Mouse (Mus musculus): ENCODE measurements at regions not wholly inside any gene's neighbourhood (a gene's known extent, or its start where the extent isn't known, plus 50 kb on each side); places are given as distances from the start of the nearest gene placed in this dataset.

DNA sequence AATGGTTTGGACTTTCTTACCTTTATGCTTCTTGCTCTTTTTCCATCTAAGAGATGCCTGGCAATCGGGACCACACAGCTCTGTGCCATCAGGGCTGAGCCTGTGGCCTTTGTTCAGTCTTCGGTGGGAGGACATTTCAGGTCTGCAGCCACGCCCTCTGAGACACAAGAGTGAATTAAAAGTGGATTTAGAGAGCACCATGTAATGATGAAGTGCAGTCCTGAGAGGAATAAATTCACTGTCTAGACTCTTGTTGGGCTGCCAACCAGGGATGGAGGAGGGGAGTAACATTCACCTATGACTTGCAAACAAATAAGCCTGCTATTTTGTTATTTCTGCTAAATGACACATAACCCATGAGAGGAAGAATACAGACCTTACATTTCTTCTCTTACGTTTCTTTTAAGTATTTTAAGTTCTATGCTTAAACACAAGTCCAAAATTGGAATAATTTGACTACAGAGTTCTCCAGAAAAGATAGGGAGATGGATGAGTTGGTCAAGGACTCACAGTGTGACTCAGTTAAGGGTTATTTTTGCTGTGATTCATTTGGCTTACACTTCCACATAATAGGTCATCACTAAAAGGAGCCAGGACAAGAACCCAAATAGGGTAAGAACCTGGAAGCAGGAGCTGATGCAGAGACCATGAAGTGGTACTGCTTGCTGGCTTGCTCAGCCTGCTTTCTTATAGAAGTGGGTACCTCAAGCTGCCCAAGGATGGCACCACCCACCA, 484.3 kb downstream of the Nuf2 start:
- no peak overlapping the region for H3K4me2 ChIP-seq
- H3K4me1 ChIP-seq (replicated peaks), result no peaks in the 10 kb centered on the region
- H3K9me3 ChIP-seq (replicated peaks), result no peaks in the 10 kb centered on the region
- WGBS, result 69% methylated on average over 4 of the region's 4 CpGs
- H3K27ac ChIP-seq, result no peak overlapping the region
- H3K36me3 ChIP-seq, result no peaks in the 10 kb centered on the region
- no peak overlapping the region for H3K9ac ChIP-seq
- no peak overlapping the region for H3K4me3 ChIP-seq
- no peaks in the 10 kb centered on the region for H3K27me3 ChIP-seq
- ATAC-seq (replicated peaks; ENCODE audit: insufficient number of reproducible peaks, insufficient read depth, low FRiP score, low read depth), result no peak

DNA sequence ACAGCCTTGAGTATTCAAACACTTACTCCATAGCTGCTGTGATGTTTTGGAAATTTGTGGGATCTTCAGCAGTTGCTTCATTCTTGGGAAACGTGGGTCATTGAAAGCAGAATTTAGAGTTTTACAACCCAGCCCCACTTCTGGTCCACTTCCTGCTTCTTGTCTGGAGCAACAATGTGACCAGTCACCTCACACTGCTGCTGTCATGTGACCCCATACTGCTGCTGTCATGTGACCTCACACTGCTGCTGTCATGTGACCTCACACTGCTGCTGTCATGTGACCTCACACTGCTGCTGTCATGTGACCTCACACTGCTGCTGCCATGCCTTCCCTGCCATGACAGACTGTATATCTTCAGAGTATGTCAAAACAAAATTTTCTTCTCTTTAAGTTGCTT, 497.7 kb downstream of the Nuf2 start:
- H3K9me3 ChIP-seq (replicated peaks), result no peaks in the 10 kb centered on the region
- 77% methylated on average over 1 of the region's 1 CpGs for WGBS
- H3K4me1 ChIP-seq (replicated peaks), result no peaks in the 10 kb centered on the region
- H3K27me3 ChIP-seq, result no peaks in the 10 kb centered on the region
- no peak overlapping the region for H3K4me2 ChIP-seq
- no peak overlapping the region for H3K4me3 ChIP-seq
- H3K9ac ChIP-seq, result no peak overlapping the region
- no peaks in the 10 kb centered on the region for H3K36me3 ChIP-seq
- no peak for ATAC-seq (replicated peaks; ENCODE audit: insufficient number of reproducible peaks, insufficient read depth, low FRiP score, low read depth)
- no peak overlapping the region for H3K27ac ChIP-seq

- Histone ChIP-seq H3K4me1 (replicated peaks) (no peaks in the 10 kb centered on the region), H3K27ac (no peak overlapping the region), H3K9ac (no peak overlapping the region), H3K27me3 (no peaks in the 10 kb centered on the region), H3K36me3 (no peaks in the 10 kb centered on the region), H3K4me2 (no peak overlapping the region), H3K4me3 (no peak overlapping the region), H3K9me3 (replicated peaks) (no peaks in the 10 kb centered on the region)
- whole genome bisulfite sequencing, result 61% methylated on average over 8 of the region's 8 CpGs
- no peak for ATAC-seq (replicated peaks; ENCODE audit: insufficient number of reproducible peaks, insufficient read depth, low FRiP score, low read depth)
Observed at GRCm38 (mm10) chr1:169031849-169032542, 499.3 kb downstream of the Nuf2 start.

- no peak for ATAC-seq (replicated peaks; ENCODE audit: insufficient number of reproducible peaks, insufficient read depth, low FRiP score, low read depth)
- Histone ChIP-seq H3K4me3 (no peak overlapping the region), H3K36me3 (no peaks in the 10 kb centered on the region), H3K4me1 (replicated peaks) (no peaks in the 10 kb centered on the region), H3K27me3 (no peaks in the 10 kb centered on the region), H3K27ac (no peak overlapping the region), H3K9ac (no peak overlapping the region), H3K9me3 (replicated peaks) (no peaks in the 10 kb centered on the region), H3K4me2 (no peak overlapping the region)
- 78% methylated on average over 6 of the region's 6 CpGs for WGBS
Observed at GRCm38 (mm10) chr1:169027706-169028105, 503.6 kb downstream of the Nuf2 start.

- no peaks in the 10 kb centered on the region for H3K9me3 ChIP-seq (replicated peaks)
- H3K4me1 ChIP-seq (replicated peaks), result no peaks in the 10 kb centered on the region
- no peak for ATAC-seq (replicated peaks; ENCODE audit: insufficient number of reproducible peaks, insufficient read depth, low FRiP score, low read depth)
- H3K4me2 ChIP-seq, result no peak overlapping the region
- no peak overlapping the region for H3K9ac ChIP-seq
- no peaks in the 10 kb centered on the region for H3K36me3 ChIP-seq
- WGBS, result 84% methylated on average over 3 of the region's 3 CpGs
- H3K4me3 ChIP-seq, result no peak overlapping the region
- no peak overlapping the region for H3K27ac ChIP-seq
- no peaks in the 10 kb centered on the region for H3K27me3 ChIP-seq
Observed at GRCm38 (mm10) chr1:169027241-169027640, 504.0 kb downstream of the Nuf2 start.

- ATAC-seq (replicated peaks; ENCODE audit: insufficient number of reproducible peaks, insufficient read depth, low FRiP score, low read depth), result no peak
- no peaks in the 10 kb centered on the region for H3K9me3 ChIP-seq (replicated peaks)
- H3K27ac ChIP-seq, result no peak overlapping the region
- no peaks in the 10 kb centered on the region for H3K27me3 ChIP-seq
- no peak overlapping the region for H3K9ac ChIP-seq
- H3K36me3 ChIP-seq, result no peaks in the 10 kb centered on the region
- no peaks in the 10 kb centered on the region for H3K4me1 ChIP-seq (replicated peaks)
- H3K4me2 ChIP-seq, result no peak overlapping the region
- WGBS, result 77% methylated on average over 4 of the region's 4 CpGs
- H3K4me3 ChIP-seq, result no peak overlapping the region
Observed at GRCm38 (mm10) chr1:169024531-169024930, 506.7 kb downstream of the Nuf2 start.

GRCm38 (mm10) chr1:168991506-168992244, 539.6 kb downstream of the Nuf2 start:
- WGBS, result 80% methylated on average over 14 of the region's 14 CpGs

GRCm38 (mm10) chr1:168975037-168975698, 543.1 kb upstream of the Pbx1 start:
- Histone ChIP-seq H3K9ac (no peak overlapping the region), H3K27me3 (no peaks in the 10 kb centered on the region), H3K9me3 (replicated peaks) (no peaks in the 10 kb centered on the region), H3K4me2 (no peak overlapping the region), H3K36me3 (no peaks in the 10 kb centered on the region), H3K27ac (no peak overlapping the region), H3K4me3 (no peak overlapping the region), H3K4me1 (replicated peaks) (no peaks in the 10 kb centered on the region)
- ATAC-seq (replicated peaks; ENCODE audit: insufficient number of reproducible peaks, insufficient read depth, low FRiP score, low read depth), result no peak
- WGBS, result 78% methylated on average over 8 of the region's 8 CpGs

More at GRCm38 (mm10) chr1:168991506-168992244, 539.6 kb downstream of the Nuf2 start:
- ATAC-seq (replicated peaks; ENCODE audit: insufficient number of reproducible peaks, insufficient read depth, low FRiP score, low read depth), result no peak
- Histone ChIP-seq H3K27me3 (no peaks in the 10 kb centered on the region), H3K27ac (no peak overlapping the region), H3K4me3 (no peak overlapping the region), H3K9me3 (replicated peaks) (no peaks in the 10 kb centered on the region), H3K36me3 (no peaks in the 10 kb centered on the region), H3K4me1 (replicated peaks) (no peaks in the 10 kb centered on the region), H3K4me2 (no peak overlapping the region), H3K9ac (no peak overlapping the region)

- no peaks in the 10 kb centered on the region for H3K36me3 ChIP-seq
- no peaks in the 10 kb centered on the region for H3K4me1 ChIP-seq (replicated peaks)
- no peaks in the 10 kb centered on the region for H3K9me3 ChIP-seq (replicated peaks)
- H3K27ac ChIP-seq, result 0 out of 2 replicates have a peak overlapping the region, but pooled peaks have one; percentile 27
- H3K27me3 ChIP-seq, result no peaks in the 10 kb centered on the region
- no peak for ATAC-seq (replicated peaks; ENCODE audit: insufficient number of reproducible peaks, insufficient read depth, low FRiP score, low read depth)
- H3K9ac ChIP-seq, result no peak overlapping the region
- H3K4me3 ChIP-seq, result no peak overlapping the region
- 0 out of 2 replicates have a peak overlapping the region, but pooled peaks have one; percentile 10 for H3K4me2 ChIP-seq
- whole genome bisulfite sequencing, result 34% methylated on average over 5 of the region's 5 CpGs
Observed at GRCm38 (mm10) chr1:168969402-168969801, 537.3 kb upstream of the Pbx1 start.

GRCm38 (mm10) chr1:168967334-168967733, 535.3 kb upstream of the Pbx1 start:
- no peak for ATAC-seq (replicated peaks; ENCODE audit: insufficient number of reproducible peaks, insufficient read depth, low FRiP score, low read depth)
- Histone ChIP-seq H3K4me3 (no peak overlapping the region), H3K9me3 (replicated peaks) (no peaks in the 10 kb centered on the region), H3K27ac (no peak overlapping the region), H3K4me1 (replicated peaks) (no peaks in the 10 kb centered on the region), H3K9ac (no peak overlapping the region), H3K36me3 (no peaks in the 10 kb centered on the region), H3K4me2 (no peak overlapping the region), H3K27me3 (no peaks in the 10 kb centered on the region)
- 83% methylated on average over 2 of the region's 2 CpGs for WGBS

- no peak overlapping the region for H3K9ac ChIP-seq
- WGBS, result 71% methylated on average over 6 of the region's 6 CpGs
- ATAC-seq (replicated peaks; ENCODE audit: insufficient number of reproducible peaks, insufficient read depth, low FRiP score, low read depth), result no peak
Observed at GRCm38 (mm10) chr1:168964467-168964904, 532.4 kb upstream of the Pbx1 start.

More at GRCm38 (mm10) chr1:168964467-168964904, 532.4 kb upstream of the Pbx1 start:
- no peak overlapping the region for H3K27ac ChIP-seq
- no peak overlapping the region for H3K4me2 ChIP-seq
- H3K36me3 ChIP-seq, result no peaks in the 10 kb centered on the region
- no peak overlapping the region for H3K4me3 ChIP-seq
- H3K9me3 ChIP-seq (replicated peaks), result no peaks in the 10 kb centered on the region
- H3K4me1 ChIP-seq (replicated peaks), result no peaks in the 10 kb centered on the region
- H3K27me3 ChIP-seq, result no peaks in the 10 kb centered on the region

Data from heart, embryonic 15.5 days (tissue).